Mouse (Mus musculus) E14TG2a.4 (cell line): ENCODE results near the gene Pecam1.

ENCODE experiments used
- CTCF ChIP-seq: conservative IDR thresholded peaks from 2 replicates; pipeline ENCODE4 v1.5.1; 2014; ENCODE audit warnings: low read length
- NANOG ChIP-seq: IDR thresholded peaks from 2 replicates; pipeline ENCODE4 v1.6.1; 2014; ENCODE audit warnings: borderline replicate concordance, low read length, mixed read lengths
- POU5F1 ChIP-seq: IDR thresholded peaks from 2 replicates; pipeline ENCODE4 v1.6.1; 2014; ENCODE audit warnings: low read length, borderline replicate concordance

- no peak for TF ChIP-seq CTCF
- no peak for TF ChIP-seq POU5F1
- no peak for TF ChIP-seq NANOG
Observed at GRCm38 (mm10) chr11:106667855-106668254, 82.6 kb downstream of the Pecam1 start.
